Mouse (Mus musculus) forebrain, embryonic 11.5 days (tissue): ENCODE data around the gene Dnph1. TPM values are rescaled to one million over a fixed set of nuclear protein-coding genes. Genes with fewer than 3 reads are reported as not detected.

Experiments used
- ATAC-seq: fragments of 200-750 bp; cut with Nextera tagmentation; replicated peaks from 2 replicates; pipeline ENCODE4 v1.8.0; 2017; ENCODE audit warnings: moderate TSS enrichment; ENCODE audit not compliant: low FRiP score
- DNase-seq: peaks from one replicate; pipeline ENCODE4 v3.0.0-alpha.2; 2017; ENCODE audit warnings: low spot score
- H3K27ac ChIP-seq: fragments of 300-500 bp; sonication (generic); 2 replicates; pipeline ENCODE4 v1.5.1; 2014; ENCODE audit warnings: low read depth, low read length
- H3K27me3 ChIP-seq: fragments of 300-500 bp; sonication (generic); 2 replicates; pipeline ENCODE4 v1.6.1; 2014; ENCODE audit warnings: mild to moderate bottlenecking, low read length, mixed read lengths; ENCODE audit not compliant: control insufficient read depth, insufficient read depth
- H3K36me3 ChIP-seq: fragments of 300-500 bp; sonication (generic); 2 replicates; pipeline ENCODE4 v1.6.1; 2014; ENCODE audit warnings: mild to moderate bottlenecking, low read length, moderate library complexity, mixed read lengths; ENCODE audit not compliant: control insufficient read depth, insufficient read depth
- H3K4me1 ChIP-seq: fragments of 300-500 bp; sonication (generic); replicated peaks from 2 replicates; pipeline ENCODE4 v1.6.1; 2014; ENCODE audit warnings: low read length, mixed read lengths; ENCODE audit not compliant: control insufficient read depth, insufficient read depth
- H3K4me2 ChIP-seq: fragments of 300-500 bp; sonication (generic); 2 replicates; pipeline ENCODE4 v1.6.1; 2014; ENCODE audit warnings: low read depth, mild to moderate bottlenecking, low read length, moderate library complexity, mixed read lengths; ENCODE audit not compliant: severe bottlenecking
- H3K4me3 ChIP-seq: fragments of 300-500 bp; sonication (generic); 2 replicates; pipeline ENCODE4 v1.5.1; 2014; ENCODE audit warnings: low read depth, low read length
- H3K9ac ChIP-seq: fragments of 300-500 bp; sonication (generic); 2 replicates; pipeline ENCODE4 v1.6.1; 2014; ENCODE audit warnings: low read length
- H3K9me3 ChIP-seq: fragments of 300-500 bp; sonication (generic); 2 replicates; pipeline ENCODE4 v1.6.1; 2016; ENCODE audit warnings: low read length, mixed read lengths; ENCODE audit not compliant: control insufficient read depth
- WGBS: fragments of 180-500 bp; shearing (Covaris S2); extraction: QIAGEN DNeasy Blood & Tissue Kit; methylation state at CpG from one replicate; pipeline ENCODE4 v1.1.7; 2014; 5-methylcytosine and 5-hydroxymethylcytosine counted together
- polyA plus RNA-seq: library from polyadenylated mRNA; unstranded; fragments of >200 nt; fragmentation: Nextera tagmentation; extraction: Ambion mirVana; gene quantifications from 2 replicates; pipeline ENCODE4 v1.2.1, GENCODE M21; 2014

The Dnph1 gene
- polyA plus RNA-seq, 1 experiment from 2014 or later, result 87.6 TPM

DNA sequence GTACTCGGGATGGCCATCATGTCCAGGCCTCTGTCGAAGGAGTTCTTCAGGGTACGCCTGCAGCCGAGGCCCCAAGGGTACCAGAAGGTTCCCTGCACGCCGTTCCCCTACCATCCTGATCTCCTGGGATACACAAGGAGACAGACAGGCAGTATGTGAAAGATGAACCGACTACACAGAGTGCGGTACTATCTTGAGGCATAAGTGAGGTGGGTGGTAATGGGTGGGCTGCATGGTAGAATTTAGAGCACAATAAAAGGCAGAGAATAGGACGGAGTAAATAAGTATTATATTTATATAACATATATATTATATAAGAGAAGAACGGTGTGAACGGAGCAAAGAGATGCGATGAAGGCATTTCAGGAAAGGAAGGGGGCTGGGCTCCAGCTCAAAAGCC is 47.1 kb downstream of the Dnph1 start:
- no peaks in the 10 kb centered on the region for H3K9me3 ChIP-seq
- no peak overlapping the region for H3K27ac ChIP-seq
- H3K4me1 ChIP-seq, result peaks cover 11% of the 10 kb centered on the region
- no peaks in the 10 kb centered on the region for H3K36me3 ChIP-seq
- H3K4me2 ChIP-seq, result no peak overlapping the region
- H3K27me3 ChIP-seq, result peaks cover 4% of the 10 kb centered on the region
- no peak overlapping the region for H3K9ac ChIP-seq
- 92% methylated on average over 12 of the region's 12 CpGs for WGBS
- H3K4me3 ChIP-seq, result no peak overlapping the region
- DNase-seq (no peak), ATAC-seq (no peak)

DNA sequence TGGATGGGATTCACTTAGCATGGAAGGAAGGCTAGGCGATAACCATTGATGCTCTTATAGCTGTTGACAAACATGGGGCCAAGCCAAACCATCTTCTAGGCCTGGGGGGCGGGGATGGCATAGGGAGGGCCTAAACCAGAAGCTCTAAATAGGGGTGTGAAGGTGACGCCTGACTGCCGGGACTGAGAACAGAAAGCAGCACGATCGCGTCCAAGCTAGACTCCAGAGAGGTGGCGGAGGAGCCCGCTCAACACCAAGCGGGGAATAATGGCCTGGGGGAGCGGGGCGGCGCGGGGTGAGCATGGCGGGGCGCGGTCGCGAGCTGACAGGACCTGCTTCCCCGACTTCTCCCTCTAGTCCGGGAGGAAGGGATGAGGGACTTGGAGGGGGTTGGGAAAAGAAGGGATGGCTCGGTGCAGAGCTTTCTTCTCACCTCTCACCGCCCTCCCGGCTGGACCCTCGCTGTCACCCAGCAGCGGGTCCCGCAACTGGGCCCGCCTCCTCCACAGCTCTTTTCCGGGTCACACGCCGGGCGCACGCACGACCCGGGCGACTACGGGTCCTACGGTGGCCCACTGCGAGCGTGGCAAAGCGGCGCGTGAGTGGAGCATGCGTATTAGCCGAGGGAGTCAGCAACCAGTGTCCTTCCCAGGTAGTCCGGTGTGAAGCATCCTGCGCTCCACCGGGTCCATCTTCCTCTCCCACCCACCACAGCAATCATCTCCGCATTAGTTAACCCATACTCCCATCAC is 49.5 kb downstream of the Dnph1 start, which contains the start of gene Cul9:
Gene Cul9 (minus strand): TSS at position 576 of the 752 bp plus-strand sequence.
- peaks cover 4% of the 10 kb centered on the region for H3K27me3 ChIP-seq
- WGBS, result 2% methylated on average over 47 of the region's 49 CpGs
- no peak within 1 kb of the TSS for H3K27ac ChIP-seq

DNA sequence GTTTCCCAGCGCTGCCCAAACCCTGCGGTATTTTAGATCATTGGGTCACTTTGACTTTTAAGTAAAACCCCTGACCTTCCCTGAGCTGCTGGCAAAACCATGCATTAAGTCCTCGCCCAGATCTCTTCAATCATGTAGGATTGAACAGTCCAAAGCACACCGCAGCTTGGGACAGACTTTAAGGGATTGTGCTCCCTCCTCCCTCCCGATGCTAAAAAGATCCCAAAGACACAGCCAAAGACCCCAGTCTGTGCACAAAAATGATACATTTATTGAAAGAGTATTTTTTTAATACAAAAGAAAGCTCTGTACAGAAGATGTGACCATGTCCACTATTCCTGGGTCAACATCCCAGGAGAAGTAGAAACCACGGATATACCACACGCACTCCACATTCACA is 50.1 kb downstream of the Dnph1 start:
- H3K27ac ChIP-seq, result no peak overlapping the region
- ATAC-seq (0 out of 2 replicates have a peak, but pooled peaks have one; percentile 8), DNase-seq (no peak)
- H3K27me3 ChIP-seq, result peaks cover 4% of the 10 kb centered on the region
- peak overlapping the region; percentile 79 for H3K9ac ChIP-seq
- peaks cover 11% of the 10 kb centered on the region for H3K4me1 ChIP-seq
- H3K9me3 ChIP-seq, result no peaks in the 10 kb centered on the region
- no peaks in the 10 kb centered on the region; the same call in 1 of the 2 replicates for H3K36me3 ChIP-seq
- peak overlapping the region; percentile 84 for H3K4me2 ChIP-seq
- 7% methylated on average over 7 of the region's 7 CpGs for WGBS
- peak overlapping the region; percentile 51 for H3K4me3 ChIP-seq

More for the DNA sequence above, 49.5 kb downstream of the Dnph1 start, which contains the start of gene Cul9:
- no peaks in the 10 kb centered on the region; the same call in 1 of the 2 replicates for H3K36me3 ChIP-seq
- H3K9me3 ChIP-seq, result no peaks in the 10 kb centered on the region
- peak within 1 kb of the TSS; percentile 79 for H3K9ac ChIP-seq
- H3K4me1 ChIP-seq, result peaks cover 11% of the 10 kb centered on the region
- peak; percentile 77 for ATAC-seq
- peak within 1 kb of the TSS; percentile 84 for H3K4me2 ChIP-seq
- H3K4me3 ChIP-seq, result peak within 1 kb of the TSS; percentile 51
- peak; percentile 79 for DNase-seq

DNA sequence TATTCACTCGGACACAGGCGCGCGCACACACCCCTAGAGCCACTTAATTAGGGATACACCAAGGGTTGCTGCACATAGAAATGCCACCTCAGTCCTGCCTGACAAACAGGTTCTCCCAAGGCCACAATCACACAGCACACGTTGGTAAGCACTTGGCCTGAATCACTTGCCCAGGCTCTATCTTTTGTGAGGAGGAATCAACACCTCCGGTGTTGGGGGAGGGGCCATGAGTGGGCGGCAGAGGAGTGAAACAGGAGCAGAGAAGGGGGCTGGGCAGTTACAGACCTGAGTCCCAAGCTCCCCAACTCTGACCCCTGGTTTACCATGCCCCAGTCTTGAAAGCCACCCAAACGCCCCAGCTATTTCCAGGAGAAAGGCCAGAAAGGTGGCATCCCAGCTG is 50.5 kb downstream of the Dnph1 start:
- no peak overlapping the region for H3K27ac ChIP-seq
- no peak overlapping the region for H3K4me2 ChIP-seq
- peaks cover 11% of the 10 kb centered on the region for H3K4me1 ChIP-seq
- DNase-seq, result no peak
- 6% methylated on average over 8 of the region's 8 CpGs for WGBS
- H3K9ac ChIP-seq, result no peak overlapping the region
- no peaks in the 10 kb centered on the region; the same call in 1 of the 2 replicates for H3K36me3 ChIP-seq
- no peaks in the 10 kb centered on the region for H3K9me3 ChIP-seq
- H3K4me3 ChIP-seq, result 0 out of 2 replicates have a peak overlapping the region, but pooled peaks have one; percentile 1
- ATAC-seq, result no peak
- peaks cover 4% of the 10 kb centered on the region for H3K27me3 ChIP-seq

DNA sequence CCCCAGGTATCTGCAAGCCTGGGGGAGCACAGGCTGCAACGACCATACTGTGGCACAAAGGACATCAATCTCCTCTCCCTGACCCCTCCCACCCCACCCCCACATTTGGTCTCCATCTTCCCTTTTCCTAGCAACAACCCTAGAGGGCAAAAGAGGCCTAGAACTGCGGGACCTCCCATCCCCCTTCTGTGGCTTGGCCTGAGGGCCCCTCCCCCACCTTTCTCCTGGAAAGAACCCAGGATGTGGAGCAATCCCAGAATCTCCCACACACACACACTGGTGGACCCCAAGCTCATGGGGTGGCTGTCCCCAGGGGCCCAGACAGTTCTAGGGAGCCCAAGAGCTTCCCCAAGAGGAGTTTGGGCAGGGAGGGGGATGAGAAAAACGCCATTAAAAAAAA is 51.4 kb downstream of the Dnph1 start:
- 17% methylated on average over 3 of the region's 3 CpGs for WGBS
- H3K36me3 ChIP-seq, result no peaks in the 10 kb centered on the region; the same call in 1 of the 2 replicates

DNA sequence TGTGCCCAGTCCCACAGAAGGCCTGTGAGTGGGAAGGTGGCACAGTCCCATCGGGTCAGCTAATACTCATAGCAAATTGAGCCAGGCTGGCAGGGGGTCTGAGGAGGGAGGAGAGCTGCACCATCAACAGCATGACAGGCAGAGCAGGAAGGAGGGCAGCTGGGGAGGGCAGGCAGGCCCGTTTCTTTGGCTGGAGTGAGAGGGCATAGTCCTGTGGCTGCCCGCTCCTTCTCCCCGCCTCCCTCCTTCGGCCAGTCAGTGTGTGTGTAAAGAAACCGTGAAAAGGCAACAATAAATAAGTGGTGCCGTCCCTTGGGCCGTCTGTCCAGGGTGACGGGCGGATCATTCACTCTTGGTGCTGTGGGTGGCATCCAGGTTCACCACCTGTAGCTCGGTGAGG is 52.2 kb downstream of the Dnph1 start:
- Histone ChIP-seq H3K4me3 (no peak overlapping the region), H3K4me2 (no peak overlapping the region), H3K4me1 (peaks cover 24% of the 10 kb centered on the region), H3K9me3 (no peaks in the 10 kb centered on the region), H3K27ac (no peak overlapping the region), H3K36me3 (no peaks in the 10 kb centered on the region; the same call in 1 of the 2 replicates), H3K9ac (no peak overlapping the region), H3K27me3 (peaks cover 4% of the 10 kb centered on the region)
- DNase-seq (no peak), ATAC-seq (no peak)
- WGBS, result 56% methylated on average over 11 of the region's 11 CpGs

More for the DNA sequence above, 51.4 kb downstream of the Dnph1 start:
- ATAC-seq, result no peak
- Histone ChIP-seq H3K27me3 (peaks cover 4% of the 10 kb centered on the region), H3K4me2 (no peak overlapping the region), H3K4me3 (no peak overlapping the region), H3K9me3 (no peaks in the 10 kb centered on the region), H3K4me1 (peaks cover 16% of the 10 kb centered on the region), H3K9ac (no peak overlapping the region), H3K27ac (no peak overlapping the region)
- no peak for DNase-seq

DNA sequence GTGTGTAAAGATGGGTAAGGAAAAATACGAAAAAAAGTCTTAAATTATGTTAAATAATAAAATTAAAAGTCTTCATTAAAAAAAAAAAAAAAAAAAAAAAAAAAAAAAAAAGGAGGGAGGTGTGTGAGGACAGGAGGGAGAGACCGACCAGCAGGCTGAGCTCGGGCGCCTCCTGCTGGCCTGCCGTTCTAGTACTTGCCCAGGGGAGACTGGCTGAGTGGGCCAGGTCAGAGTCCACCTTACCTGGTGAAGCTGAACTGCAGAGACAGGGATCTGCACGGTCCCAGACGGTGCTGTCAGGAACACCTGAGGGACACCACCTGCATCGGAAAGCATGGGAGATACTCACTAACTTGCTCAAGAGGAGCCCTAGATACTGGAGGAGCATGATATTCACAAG is 52.7 kb downstream of the Dnph1 start:
- H3K36me3 ChIP-seq, result no peaks in the 10 kb centered on the region; the same call in 1 of the 2 replicates
- H3K9me3 ChIP-seq, result no peaks in the 10 kb centered on the region
- WGBS, result 23% methylated on average over 8 of the region's 8 CpGs
- ATAC-seq (no peak), DNase-seq (peak; percentile 84)
- H3K4me3 ChIP-seq, result no peak overlapping the region
- peaks cover 4% of the 10 kb centered on the region for H3K27me3 ChIP-seq
- no peak overlapping the region for H3K4me2 ChIP-seq
- peaks cover 29% of the 10 kb centered on the region for H3K4me1 ChIP-seq
- H3K27ac ChIP-seq, result no peak overlapping the region
- no peak overlapping the region for H3K9ac ChIP-seq
